Mouse (Mus musculus): ENCODE measurements at regions not wholly inside any gene's neighbourhood (a gene's known extent, or its start where the extent isn't known, plus 50 kb on each side); places are given as distances from the start of the nearest gene placed in this dataset.

DNA sequence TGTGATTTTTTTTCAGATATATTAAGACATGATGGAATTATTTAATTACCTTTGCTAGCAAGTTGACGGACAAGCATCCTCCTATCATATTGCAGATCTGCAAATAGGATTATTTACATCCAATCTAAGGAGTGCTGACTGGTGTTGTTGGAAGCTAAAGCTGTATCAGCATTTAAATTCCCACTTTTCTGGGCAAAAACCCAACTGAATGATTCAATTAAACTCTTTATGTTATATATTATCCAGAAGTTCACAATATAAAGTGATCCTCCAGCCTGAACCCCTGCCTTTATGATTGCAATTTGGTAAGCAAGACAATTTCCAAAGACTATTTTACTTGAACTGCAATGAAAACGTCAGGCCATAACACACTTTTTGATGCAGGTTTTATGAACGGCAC is 304.1 kb downstream of the Gm10295 start:
- TF ChIP-seq CTCF (conservative IDR thresholded peaks at IDR 0.05; ENCODE audit: insufficient read depth, insufficient read length, low read depth, low read length) (no peak), POLR2A (IDR thresholded peaks at IDR 0.05; ENCODE audit: low read depth, low read length) (no peak)

All from kidney, adult 2 months (tissue).